Mouse (Mus musculus) spleen, adult 2 months (tissue): ENCODE results near the gene Gpm6b. TPM values are rescaled to one million over a fixed set of nuclear protein-coding genes. Genes with fewer than 3 reads are reported as not detected.

ENCODE experiments used
- DNase-seq, 2 experiments: peaks; one replicate each; pipeline versions ENCODE4 v3.0.0 to v3.0.0-alpha.2; 2012 to 2021; ENCODE audit warnings: low spot score in 2 of 2, low read depth in 1 of 2
- H3K27ac ChIP-seq: fragments of 200-500 bp; 2 replicates; pipeline ENCODE4 v1.5.1; 2012; ENCODE audit warnings: low read length, inconsistent platforms; ENCODE audit not compliant: insufficient read depth
- H3K27me3 ChIP-seq: fragments of 200-500 bp; 2 replicates; pipeline ENCODE4 v1.6.1; 2012; ENCODE audit warnings: mild to moderate bottlenecking, moderate library complexity, low read length, inconsistent platforms; ENCODE audit not compliant: control insufficient read depth, insufficient read depth
- H3K36me3 ChIP-seq: fragments of 200-500 bp; 2 replicates; pipeline ENCODE4 v1.6.1; 2012; ENCODE audit warnings: mild to moderate bottlenecking, low read length, inconsistent platforms; ENCODE audit not compliant: control insufficient read depth, insufficient read depth
- H3K4me1 ChIP-seq: fragments of 200-500 bp; 2 replicates; pipeline ENCODE4 v1.6.1; 2011; ENCODE audit warnings: inconsistent platforms; ENCODE audit not compliant: control insufficient read depth, insufficient read depth, insufficient read length
- H3K4me3 ChIP-seq: fragments of 200-500 bp; 2 replicates; pipeline ENCODE4 v1.5.1; 2011; ENCODE audit warnings: mild to moderate bottlenecking, inconsistent platforms; ENCODE audit not compliant: insufficient read depth, insufficient read length; ENCODE audit errors: extremely low read depth
- CTCF ChIP-seq: fragments of 200-500 bp; IDR thresholded peaks from 2 replicates; pipeline ENCODE4 v1.5.1; 2011; ENCODE audit warnings: mild to moderate bottlenecking, inconsistent platforms; ENCODE audit not compliant: insufficient read depth, insufficient read length, insufficient replicate concordance; ENCODE audit errors: extremely low read depth
- POLR2A ChIP-seq: fragments of 200-500 bp; IDR thresholded peaks from 2 replicates; pipeline ENCODE4 v1.6.1; 2011; ENCODE audit warnings: low read depth, low read length, inconsistent platforms
- WGBS: fragments of 180-500 bp; shearing (Covaris S2); methylation state at CpG from one replicate; pipeline ENCODE4 v1.1.7; 2018; 5-methylcytosine and 5-hydroxymethylcytosine counted together
- polyA plus RNA-seq: library from polyadenylated mRNA; depleted of rRNA; stranded (reverse); fragments of >200 nt; gene quantifications from 2 replicates; pipeline ENCODE4 v1.2.3, GENCODE M21; 2012

Gpm6b gene
- polyA plus RNA-seq, 1 experiment = 6.7 TPM

DNA sequence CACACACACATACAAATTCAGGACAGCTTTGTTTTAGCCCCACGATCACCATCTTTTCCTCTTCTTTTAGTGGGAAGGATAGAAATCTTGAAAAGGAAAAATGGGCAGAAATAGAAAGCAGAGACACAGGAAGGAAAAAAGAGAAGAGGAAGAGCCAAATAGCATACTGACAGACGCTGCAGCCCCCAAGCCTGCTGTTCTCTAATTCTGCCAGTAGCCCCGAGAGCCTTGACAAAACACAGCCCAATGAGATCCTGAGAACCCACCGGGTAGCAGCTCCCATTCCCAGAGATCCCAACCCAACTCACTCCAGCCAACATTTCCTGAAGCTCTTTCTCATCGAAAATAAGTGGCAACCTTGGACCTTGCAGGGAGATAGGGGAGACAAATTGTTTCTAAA, 19.4 kb upstream of the Gpm6b start:
- 46% methylated on average over 5 of the region's 5 CpGs for WGBS
- Histone ChIP-seq H3K4me3 (no peak overlapping the region), H3K4me1 (no peaks in the 10 kb centered on the region), H3K27me3 (no peaks in the 10 kb centered on the region; the same call in 1 of the 2 replicates), H3K36me3 (no peaks in the 10 kb centered on the region), H3K27ac (no peak overlapping the region)
- no peak for TF ChIP-seq CTCF
- no peak for TF ChIP-seq POLR2A
- no peak for DNase-seq

DNA sequence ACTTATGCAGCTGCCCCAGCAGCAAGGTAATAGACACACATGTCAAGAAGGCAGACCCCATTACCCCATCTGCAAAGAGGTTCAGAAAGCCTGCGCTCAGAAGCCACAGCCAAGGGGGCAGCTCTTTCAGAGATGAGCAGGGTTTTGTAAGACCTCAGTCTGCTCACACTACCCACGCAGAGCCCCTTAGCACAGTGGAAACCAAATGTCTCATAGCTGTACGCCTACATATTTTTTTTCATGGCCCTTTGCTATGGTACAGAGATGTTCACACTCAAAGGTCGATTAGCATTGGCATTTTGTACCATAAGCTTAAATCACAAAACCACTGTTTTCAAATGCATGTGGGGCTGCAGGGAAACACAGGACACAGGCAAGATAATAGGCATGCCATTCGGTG, 11.9 kb upstream of the Gpm6b start:
- no peaks in the 10 kb centered on the region; the same call in 1 of the 2 replicates for H3K27me3 ChIP-seq
- TF ChIP-seq CTCF (no peak), POLR2A (no peak)
- H3K4me1 ChIP-seq = no peaks in the 10 kb centered on the region; the same call in 1 of the 2 replicates
- no peaks in the 10 kb centered on the region for H3K36me3 ChIP-seq
- WGBS = 80% methylated on average over 5 of the region's 5 CpGs
- DNase-seq = no peak
- no peak overlapping the region for H3K4me3 ChIP-seq
- no peak overlapping the region for H3K27ac ChIP-seq

DNA sequence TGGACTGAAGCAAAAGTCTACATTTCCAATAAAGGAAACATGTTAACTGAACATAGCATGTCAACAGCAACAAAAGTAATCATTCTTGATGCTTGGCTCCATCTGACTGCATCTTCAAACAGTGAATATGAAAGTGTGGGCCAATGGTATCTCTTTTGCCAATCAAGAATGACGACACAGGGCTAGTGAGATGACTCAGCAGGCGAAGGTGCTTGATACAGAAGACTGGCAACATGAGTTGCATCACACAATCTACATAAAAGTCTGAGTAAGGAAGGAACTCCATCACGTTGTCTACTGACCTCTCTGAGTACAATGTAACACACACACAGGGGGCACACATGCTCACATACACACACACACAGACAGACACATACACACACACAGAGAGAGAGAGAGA, 9.0 kb upstream of the Gpm6b start:
- TF ChIP-seq CTCF (no peak), POLR2A (no peak)
- Histone ChIP-seq H3K36me3 (no peaks in the 10 kb centered on the region), H3K4me3 (no peak overlapping the region), H3K4me1 (no peaks in the 10 kb centered on the region; the same call in 1 of the 2 replicates), H3K27me3 (no peaks in the 10 kb centered on the region), H3K27ac (no peak overlapping the region)
- 68% methylated on average over 3 of the region's 3 CpGs for WGBS
- no peak for DNase-seq

DNA sequence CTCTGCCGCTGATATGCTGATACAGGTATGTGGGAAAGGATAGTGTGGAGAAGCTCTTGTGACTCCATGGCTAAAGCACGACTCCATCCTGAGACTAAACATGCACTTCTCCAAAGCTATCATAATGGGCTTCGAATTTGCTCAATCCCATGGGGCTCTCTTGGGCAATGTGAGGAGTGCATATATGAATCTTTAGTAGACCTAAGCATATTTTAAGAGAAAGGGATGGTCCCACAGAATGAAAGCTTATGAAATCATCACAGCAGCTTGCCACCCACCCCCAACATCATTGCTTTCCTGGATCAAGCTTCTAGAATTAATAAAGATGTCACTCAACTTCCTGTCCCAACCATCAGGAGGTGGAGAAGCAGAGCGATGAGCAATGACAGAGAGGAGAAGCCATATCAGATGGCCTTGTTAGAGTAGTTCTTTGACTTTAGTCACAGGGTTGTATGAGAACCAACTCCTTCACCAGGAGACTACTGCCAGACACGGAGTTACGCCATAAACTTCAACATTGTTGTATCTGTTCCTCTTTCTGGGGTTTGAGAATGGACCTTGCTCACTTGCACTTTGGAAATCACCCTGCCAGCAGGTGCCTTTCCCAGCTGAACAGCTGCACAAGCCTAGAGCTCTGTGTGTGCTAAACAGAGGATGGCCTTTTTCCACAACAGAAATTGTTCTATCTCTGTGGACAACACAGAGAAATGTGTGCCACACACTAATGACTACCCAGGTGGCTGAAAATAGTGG, 8.0 kb upstream of the Gpm6b start:
- H3K27ac ChIP-seq = no peak overlapping the region
- DNase-seq = no peak

DNA sequence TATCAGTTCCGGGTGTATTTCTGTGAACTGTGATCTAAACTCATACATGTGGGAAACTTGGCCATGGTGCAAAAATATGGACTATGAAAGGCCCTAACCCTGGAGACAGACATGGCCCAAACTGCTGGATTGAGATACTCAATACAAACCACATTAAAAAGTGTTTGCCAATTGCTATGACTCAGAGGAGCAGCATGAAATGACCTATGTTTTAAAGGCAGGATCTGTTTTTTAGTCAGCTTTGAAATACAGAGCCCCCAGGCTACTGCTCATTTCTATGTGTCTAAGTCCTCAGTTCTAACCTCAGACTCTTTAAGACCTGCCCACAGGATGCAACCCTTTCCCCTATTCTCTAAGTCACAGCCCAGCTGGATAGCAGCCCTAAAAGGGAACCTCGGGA, 2.6 kb upstream of the Gpm6b start:
- no peak for DNase-seq
- no peak for TF ChIP-seq CTCF
- TF ChIP-seq POLR2A = no peak

More for the DNA sequence above, 8.0 kb upstream of the Gpm6b start:
- TF ChIP-seq CTCF = no peak
- no peak for TF ChIP-seq POLR2A
- Histone ChIP-seq H3K4me3 (no peak overlapping the region), H3K36me3 (no peaks in the 10 kb centered on the region), H3K27me3 (no peaks in the 10 kb centered on the region), H3K4me1 (no peaks in the 10 kb centered on the region; the same call in 1 of the 2 replicates)
- WGBS = 70% methylated on average over 6 of the region's 6 CpGs

DNA sequence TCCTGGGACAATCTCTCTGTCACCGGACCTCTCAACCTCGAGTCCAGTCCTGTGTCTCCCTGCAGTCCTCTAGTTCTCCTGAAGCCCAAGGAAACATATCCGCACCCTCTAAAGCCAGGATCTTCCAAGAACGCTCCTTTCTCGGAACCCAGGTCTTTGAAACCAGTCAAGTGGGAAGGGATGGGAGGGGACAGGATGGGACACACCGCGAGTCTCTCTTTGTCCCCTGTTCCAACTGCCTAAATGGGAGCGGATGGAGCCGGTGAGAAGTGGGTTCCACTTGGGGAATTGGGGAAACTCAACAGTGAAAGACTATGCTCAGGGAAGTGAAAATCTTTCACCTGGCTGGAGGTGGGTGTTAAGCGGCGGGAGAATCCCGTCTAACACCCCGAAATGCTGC, 809 bp downstream of the Gpm6b start:
- no peaks in the 10 kb centered on the region for H3K27me3 ChIP-seq
- H3K27ac ChIP-seq = no peak overlapping the region
- 28% methylated on average over 13 of the region's 13 CpGs for WGBS
- no peak for DNase-seq
- TF ChIP-seq POLR2A (no peak), CTCF (no peak)
- H3K4me1 ChIP-seq = peaks cover 2% of the 10 kb centered on the region; the same call in 1 of the 2 replicates
- H3K4me3 ChIP-seq = peak overlapping the region; percentile 59
- no peaks in the 10 kb centered on the region for H3K36me3 ChIP-seq

More for the DNA sequence above, 2.6 kb upstream of the Gpm6b start:
- Histone ChIP-seq H3K4me3 (no peak overlapping the region), H3K27ac (no peak overlapping the region), H3K27me3 (no peaks in the 10 kb centered on the region), H3K36me3 (no peaks in the 10 kb centered on the region), H3K4me1 (peaks cover 2% of the 10 kb centered on the region; the same call in 1 of the 2 replicates)
- WGBS = 59% methylated on average over 2 of the region's 2 CpGs

DNA sequence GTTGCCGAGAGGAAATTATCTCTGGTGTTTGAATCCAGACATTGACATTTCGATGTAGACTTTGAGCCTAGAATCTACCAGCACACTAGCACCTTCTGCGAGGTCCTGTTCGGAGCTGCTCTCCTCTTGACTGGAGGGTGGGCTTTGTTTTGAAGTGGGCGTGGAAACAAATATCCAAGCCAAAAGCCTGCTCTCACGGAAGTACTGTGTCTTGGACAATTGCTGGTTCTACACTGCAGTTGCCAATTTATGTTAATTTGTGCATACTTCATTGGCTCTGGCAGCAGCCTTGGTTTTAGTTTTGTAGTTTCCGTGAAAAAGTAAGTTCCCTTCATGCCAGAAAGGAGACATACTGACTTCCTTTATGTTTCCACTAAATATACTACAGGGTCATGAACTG, 2.0 kb downstream of the Gpm6b start:
- Histone ChIP-seq H3K27me3 (no peaks in the 10 kb centered on the region), H3K27ac (no peak overlapping the region), H3K4me3 (no peak overlapping the region), H3K36me3 (no peaks in the 10 kb centered on the region), H3K4me1 (peaks cover 2% of the 10 kb centered on the region; the same call in 1 of the 2 replicates)
- 90% methylated on average over 7 of the region's 7 CpGs for WGBS
- no peak for TF ChIP-seq CTCF
- TF ChIP-seq POLR2A = no peak
- no peak for DNase-seq
